Mouse (Mus musculus) C2C12 (cell line): ENCODE results near the gene Cenph.

ENCODE experiments used
- CTCF ChIP-seq: IDR thresholded peaks from one replicate; pipeline ENCODE4 v1.5.1; 2011; ENCODE audit not compliant: control insufficient read depth, insufficient read depth, insufficient read length
- MAX ChIP-seq: IDR thresholded peaks from one replicate; pipeline ENCODE4 v1.6.1; 2011; ENCODE audit warnings: mild to moderate bottlenecking, control low read depth
- MYOG ChIP-seq: IDR thresholded peaks from one replicate; pipeline ENCODE4 v1.6.1; 2011; ENCODE audit not compliant: control insufficient read depth, insufficient read length; ENCODE audit errors: extremely low read depth
- USF1 ChIP-seq: IDR thresholded peaks from one replicate; pipeline ENCODE4 v1.6.1; 2011; ENCODE audit warnings: low read depth, mild to moderate bottlenecking, control low read depth, moderate library complexity

- TF ChIP-seq CTCF (no peak), USF1 (no peak), MAX (no peak), MYOG (no peak)
Observed at GRCm38 (mm10) chr13:100744036-100744744, 31.5 kb downstream of the Cenph start, which contains the start of gene Mrps36.
